Mouse (Mus musculus) C2C12 (cell line): Measurements from ENCODE around the gene Krtap9-3.

Source experiments
- CTCF ChIP-seq: IDR thresholded peaks from one replicate; pipeline ENCODE4 v1.5.1; 2011; ENCODE audit not compliant: control insufficient read depth, insufficient read depth, insufficient read length
- MAX ChIP-seq: IDR thresholded peaks from one replicate; pipeline ENCODE4 v1.6.1; 2011; ENCODE audit warnings: mild to moderate bottlenecking, control low read depth
- MYOD1 ChIP-seq: IDR thresholded peaks from one replicate; pipeline ENCODE4 v1.6.1; 2011; ENCODE audit warnings: low read depth; ENCODE audit not compliant: control insufficient read depth, insufficient read length
- MYOG ChIP-seq: IDR thresholded peaks from one replicate; pipeline ENCODE4 v1.6.1; 2011; ENCODE audit not compliant: control insufficient read depth, insufficient read length; ENCODE audit errors: extremely low read depth
- USF1 ChIP-seq: IDR thresholded peaks from one replicate; pipeline ENCODE4 v1.6.1; 2011; ENCODE audit warnings: low read depth, mild to moderate bottlenecking, control low read depth, moderate library complexity

DNA sequence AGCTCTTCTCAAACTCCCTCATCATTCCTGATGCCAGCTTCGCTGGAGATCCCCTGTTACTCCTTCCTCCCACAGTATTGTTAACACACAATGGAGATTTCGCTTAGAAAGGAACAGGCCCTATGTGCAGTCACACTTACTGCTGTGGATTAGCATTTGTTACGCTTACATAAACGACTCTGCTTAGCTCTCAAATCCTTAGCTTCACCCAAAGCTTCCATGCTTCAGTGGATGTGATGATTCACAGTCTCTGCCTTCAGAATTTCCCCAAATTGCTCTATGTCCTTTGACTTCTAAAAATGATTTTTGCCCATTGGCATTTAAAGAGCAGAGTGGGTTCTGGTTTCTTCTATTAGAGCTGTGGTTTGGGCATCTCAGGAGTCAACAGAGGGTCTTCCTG is 24.7 kb downstream of the Krtap9-3 start:
- TF ChIP-seq USF1 (no peak), CTCF (no peak), MYOD1 (no peak), MYOG (no peak), MAX (no peak)
